Mouse (Mus musculus): ENCODE results near the gene Acss1. TPM values are rescaled to one million over a fixed set of nuclear protein-coding genes. Genes with fewer than 3 reads are reported as not detected.

The Acss1 gene
- polyA plus RNA-seq, 1 experiment from 2014 or later: 36.5 TPM

- 64% methylated on average over 13 of the region's 13 CpGs for WGBS
- H3K4me1 ChIP-seq (replicated peaks; ENCODE audit: control insufficient read depth, insufficient read depth, low read length): no peaks in the 10 kb centered on the region
- H3K27me3 ChIP-seq (replicated peaks; ENCODE audit: control insufficient read depth, insufficient read depth, low read length): no peaks in the 10 kb centered on the region
- no peak overlapping the region for H3K9ac ChIP-seq (ENCODE audit: low read depth, low read length)
- no peak overlapping the region for H3K27ac ChIP-seq (ENCODE audit: low read depth, low read length)
- H3K36me3 ChIP-seq (ENCODE audit: control insufficient read depth, insufficient read depth): peaks cover 6% of the 10 kb centered on the region; the same call in 1 of the 2 replicates
- ATAC-seq: no peak
- no peak for TF ChIP-seq CTCF (IDR thresholded peaks at IDR 0.05; ENCODE audit: low read depth)
- H3K4me3 ChIP-seq (ENCODE audit: low read depth, low read length): no peak overlapping the region
- H3K9me3 ChIP-seq (ENCODE audit: control insufficient read depth): no peaks in the 10 kb centered on the region
- H3K4me2 ChIP-seq (replicated peaks; ENCODE audit: low read depth): no peak overlapping the region
These were observed 19.9 kb downstream of the Acss1 start for GRCm38 (mm10) chr2:150648300-150648895.

GRCm38 (mm10) chr2:150647681-150648299 lies 20.5 kb downstream of the Acss1 start:
- 78% methylated on average over 14 of the region's 14 CpGs for WGBS

DNA sequence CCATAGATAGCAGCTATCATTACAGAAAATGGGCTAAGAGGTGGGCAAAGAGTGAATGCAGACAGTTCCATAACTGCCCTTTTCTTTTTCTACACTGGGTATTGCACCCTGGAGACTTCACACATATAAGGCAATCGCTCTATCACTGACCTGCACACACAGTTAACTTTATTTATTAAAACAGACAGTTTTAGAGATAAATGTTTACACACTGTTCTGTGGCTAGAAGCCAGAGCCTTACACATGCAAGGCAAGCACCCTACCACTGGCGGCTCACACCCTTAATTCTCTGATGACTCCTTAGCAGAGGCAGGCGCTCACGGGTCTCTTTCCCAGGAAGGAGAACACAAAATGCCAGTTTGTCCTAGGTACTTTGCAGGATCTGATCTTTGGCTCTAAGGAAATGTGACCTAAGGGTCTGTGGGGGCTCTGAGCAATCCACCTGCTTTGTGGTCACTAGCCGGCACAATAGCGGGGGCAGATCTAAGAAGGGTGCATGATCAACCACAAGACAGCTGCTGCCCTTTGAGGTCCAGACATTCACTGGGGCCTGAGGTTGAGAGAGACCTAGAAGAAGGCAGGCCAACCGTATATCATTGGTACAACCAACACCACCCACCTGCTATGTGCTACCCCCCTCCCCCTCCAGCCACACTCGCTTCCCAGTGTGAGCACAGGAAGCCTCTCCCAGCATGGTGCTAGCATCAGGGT lies 21.7 kb downstream of the Acss1 start:
- TF ChIP-seq CTCF (IDR thresholded peaks at IDR 0.05; ENCODE audit: low read depth): no peak

More at GRCm38 (mm10) chr2:150647681-150648299, 20.5 kb downstream of the Acss1 start:
- Histone ChIP-seq H3K4me1 (replicated peaks; ENCODE audit: control insufficient read depth, insufficient read depth, low read length) (no peaks in the 10 kb centered on the region), H3K9ac (ENCODE audit: low read depth, low read length) (no peak overlapping the region), H3K4me2 (replicated peaks; ENCODE audit: low read depth) (no peak overlapping the region), H3K27ac (ENCODE audit: low read depth, low read length) (no peak overlapping the region), H3K4me3 (ENCODE audit: low read depth, low read length) (no peak overlapping the region), H3K9me3 (ENCODE audit: control insufficient read depth) (no peaks in the 10 kb centered on the region), H3K27me3 (replicated peaks; ENCODE audit: control insufficient read depth, insufficient read depth, low read length) (no peaks in the 10 kb centered on the region), H3K36me3 (ENCODE audit: control insufficient read depth, insufficient read depth) (peaks cover 3% of the 10 kb centered on the region; the same call in 1 of the 2 replicates)
- ATAC-seq: no peak
- TF ChIP-seq CTCF (IDR thresholded peaks at IDR 0.05; ENCODE audit: low read depth): no peak

GRCm38 (mm10) chr2:150645225-150645624 lies 23.1 kb downstream of the Acss1 start:
- H3K36me3 ChIP-seq (ENCODE audit: control insufficient read depth, insufficient read depth): peaks cover 5% of the 10 kb centered on the region; the same call in 1 of the 2 replicates
- H3K4me3 ChIP-seq (ENCODE audit: low read depth, low read length): no peak overlapping the region
- H3K4me2 ChIP-seq (replicated peaks; ENCODE audit: low read depth): no peak overlapping the region
- peak; percentile 96 for ATAC-seq
- WGBS: 31% methylated on average over 4 of the region's 4 CpGs
- H3K27me3 ChIP-seq (replicated peaks; ENCODE audit: control insufficient read depth, insufficient read depth, low read length): no peaks in the 10 kb centered on the region
- no peak overlapping the region; the same call in 1 of the 2 replicates for H3K27ac ChIP-seq (ENCODE audit: low read depth, low read length)
- no peaks in the 10 kb centered on the region for H3K4me1 ChIP-seq (replicated peaks; ENCODE audit: control insufficient read depth, insufficient read depth, low read length)
- no peak overlapping the region for H3K9ac ChIP-seq (ENCODE audit: low read depth, low read length)
- no peaks in the 10 kb centered on the region for H3K9me3 ChIP-seq (ENCODE audit: control insufficient read depth)
- no peak for TF ChIP-seq CTCF (IDR thresholded peaks at IDR 0.05; ENCODE audit: low read depth)

More for the DNA sequence above, 21.7 kb downstream of the Acss1 start:
- Histone ChIP-seq H3K9me3 (ENCODE audit: control insufficient read depth) (no peaks in the 10 kb centered on the region), H3K36me3 (ENCODE audit: control insufficient read depth, insufficient read depth) (peaks cover 5% of the 10 kb centered on the region; the same call in 1 of the 2 replicates), H3K4me3 (ENCODE audit: low read depth, low read length) (no peak overlapping the region), H3K4me2 (replicated peaks; ENCODE audit: low read depth) (no peak overlapping the region), H3K9ac (ENCODE audit: low read depth, low read length) (no peak overlapping the region), H3K27ac (ENCODE audit: low read depth, low read length) (no peak overlapping the region), H3K27me3 (replicated peaks; ENCODE audit: control insufficient read depth, insufficient read depth, low read length) (no peaks in the 10 kb centered on the region), H3K4me1 (replicated peaks; ENCODE audit: control insufficient read depth, insufficient read depth, low read length) (no peaks in the 10 kb centered on the region)
- ATAC-seq: no peak
- 77% methylated on average over 8 of the region's 8 CpGs for WGBS

DNA sequence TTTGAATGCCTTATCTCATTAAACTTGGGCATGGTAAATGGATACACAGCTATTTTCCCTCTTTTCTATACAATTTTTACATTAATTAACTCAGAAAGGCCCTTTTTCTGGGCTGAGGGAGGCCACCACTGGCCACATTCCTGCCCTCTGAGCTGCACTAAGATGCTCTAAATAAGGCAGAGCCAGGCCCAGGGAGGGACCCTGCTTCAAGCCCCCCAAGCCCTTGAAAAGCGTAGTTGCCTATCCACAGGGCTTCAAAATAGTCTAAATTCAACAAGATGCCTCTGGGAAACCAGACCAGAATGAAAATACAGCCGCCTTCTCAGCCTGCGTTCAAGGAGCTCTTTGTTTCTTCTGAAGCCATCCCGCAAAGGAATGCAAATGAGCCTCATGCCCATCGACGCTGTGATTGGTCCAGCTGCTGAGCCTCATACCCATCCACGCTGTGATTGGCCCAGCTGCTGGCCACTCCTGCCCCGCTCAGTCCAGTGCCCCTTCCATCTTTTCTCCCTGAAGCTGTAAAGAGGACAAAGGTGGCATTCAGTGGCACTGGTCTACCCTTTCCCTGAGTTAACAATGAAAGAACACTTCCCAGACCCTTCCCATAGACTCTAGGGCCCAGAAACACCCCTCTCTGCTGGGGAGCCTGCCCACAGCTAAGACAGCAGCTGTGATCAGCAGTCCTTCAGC lies 24.4 kb downstream of the Acss1 start:
- Histone ChIP-seq H3K4me3 (ENCODE audit: low read depth, low read length) (no peak overlapping the region), H3K9ac (ENCODE audit: low read depth, low read length) (no peak overlapping the region), H3K27me3 (replicated peaks; ENCODE audit: control insufficient read depth, insufficient read depth, low read length) (no peaks in the 10 kb centered on the region), H3K4me2 (replicated peaks; ENCODE audit: low read depth) (no peak overlapping the region), H3K4me1 (replicated peaks; ENCODE audit: control insufficient read depth, insufficient read depth, low read length) (no peaks in the 10 kb centered on the region), H3K27ac (ENCODE audit: low read depth, low read length) (no peak overlapping the region), H3K36me3 (ENCODE audit: control insufficient read depth, insufficient read depth) (peaks cover 10% of the 10 kb centered on the region; the same call in 1 of the 2 replicates), H3K9me3 (ENCODE audit: control insufficient read depth) (no peaks in the 10 kb centered on the region)
- ATAC-seq: no peak
- no peak for TF ChIP-seq CTCF (IDR thresholded peaks at IDR 0.05; ENCODE audit: low read depth)
- 80% methylated on average over 8 of the region's 8 CpGs for WGBS

GRCm38 (mm10) chr2:150643166-150643565 lies 25.1 kb downstream of the Acss1 start:
- Histone ChIP-seq H3K9ac (ENCODE audit: low read depth, low read length) (no peak overlapping the region), H3K4me3 (ENCODE audit: low read depth, low read length) (no peak overlapping the region), H3K4me1 (replicated peaks; ENCODE audit: control insufficient read depth, insufficient read depth, low read length) (no peaks in the 10 kb centered on the region), H3K27me3 (replicated peaks; ENCODE audit: control insufficient read depth, insufficient read depth, low read length) (no peaks in the 10 kb centered on the region), H3K9me3 (ENCODE audit: control insufficient read depth) (no peaks in the 10 kb centered on the region), H3K4me2 (replicated peaks; ENCODE audit: low read depth) (no peak overlapping the region), H3K27ac (ENCODE audit: low read depth, low read length) (no peak overlapping the region), H3K36me3 (ENCODE audit: control insufficient read depth, insufficient read depth) (peaks cover 16% of the 10 kb centered on the region; the same call in 1 of the 2 replicates)
- 83% methylated on average over 1 of the region's 1 CpGs for WGBS
- no peak for ATAC-seq
- no peak for TF ChIP-seq CTCF (IDR thresholded peaks at IDR 0.05; ENCODE audit: low read depth)

Data from intestine, postnatal 0 days (tissue).